Mouse (Mus musculus): ENCODE data around the gene Kirrel.

Kirrel gene

DNA sequence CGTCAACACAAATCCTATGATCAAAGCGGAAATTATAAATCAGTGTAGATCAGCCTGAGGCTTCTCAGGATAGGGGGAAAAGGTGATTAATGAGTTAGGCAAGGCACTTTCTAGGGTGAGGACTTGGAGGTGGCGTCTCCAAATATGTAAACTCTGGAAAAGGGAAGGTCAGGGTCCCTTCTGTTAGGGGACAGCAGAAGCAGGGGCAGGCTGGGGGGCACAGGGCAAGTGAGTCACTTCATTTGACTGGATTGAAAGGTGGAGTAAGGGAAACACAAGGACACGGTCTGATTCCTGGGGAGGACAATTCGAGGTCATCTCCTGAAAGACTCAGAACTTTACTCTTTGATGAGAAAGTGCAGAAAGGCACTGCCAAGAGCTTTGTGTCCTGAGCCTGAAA lies 97.6 kb downstream of the Kirrel start:
- DNase-seq: no peak

DNA sequence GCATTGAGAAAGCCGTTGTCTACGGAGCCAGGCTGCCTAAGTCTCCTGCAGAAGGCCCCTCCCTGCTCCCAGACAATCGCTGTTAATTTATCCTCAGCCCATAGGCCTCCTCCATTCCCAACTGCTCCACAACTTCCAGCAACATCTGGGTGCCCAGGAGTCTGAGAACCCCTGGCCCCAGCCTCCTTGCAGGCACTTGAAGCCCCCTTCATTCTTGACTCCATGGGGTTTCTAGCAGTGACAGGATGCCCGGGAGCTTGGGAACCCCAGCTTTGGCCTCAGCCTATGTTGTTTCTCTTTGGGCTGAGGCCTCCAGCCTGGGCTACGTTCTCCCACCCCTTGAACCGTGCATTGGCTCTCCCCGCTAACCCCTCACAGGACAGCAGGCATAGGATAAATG lies 98.4 kb downstream of the Kirrel start:
- DNase-seq: no peak

DNA sequence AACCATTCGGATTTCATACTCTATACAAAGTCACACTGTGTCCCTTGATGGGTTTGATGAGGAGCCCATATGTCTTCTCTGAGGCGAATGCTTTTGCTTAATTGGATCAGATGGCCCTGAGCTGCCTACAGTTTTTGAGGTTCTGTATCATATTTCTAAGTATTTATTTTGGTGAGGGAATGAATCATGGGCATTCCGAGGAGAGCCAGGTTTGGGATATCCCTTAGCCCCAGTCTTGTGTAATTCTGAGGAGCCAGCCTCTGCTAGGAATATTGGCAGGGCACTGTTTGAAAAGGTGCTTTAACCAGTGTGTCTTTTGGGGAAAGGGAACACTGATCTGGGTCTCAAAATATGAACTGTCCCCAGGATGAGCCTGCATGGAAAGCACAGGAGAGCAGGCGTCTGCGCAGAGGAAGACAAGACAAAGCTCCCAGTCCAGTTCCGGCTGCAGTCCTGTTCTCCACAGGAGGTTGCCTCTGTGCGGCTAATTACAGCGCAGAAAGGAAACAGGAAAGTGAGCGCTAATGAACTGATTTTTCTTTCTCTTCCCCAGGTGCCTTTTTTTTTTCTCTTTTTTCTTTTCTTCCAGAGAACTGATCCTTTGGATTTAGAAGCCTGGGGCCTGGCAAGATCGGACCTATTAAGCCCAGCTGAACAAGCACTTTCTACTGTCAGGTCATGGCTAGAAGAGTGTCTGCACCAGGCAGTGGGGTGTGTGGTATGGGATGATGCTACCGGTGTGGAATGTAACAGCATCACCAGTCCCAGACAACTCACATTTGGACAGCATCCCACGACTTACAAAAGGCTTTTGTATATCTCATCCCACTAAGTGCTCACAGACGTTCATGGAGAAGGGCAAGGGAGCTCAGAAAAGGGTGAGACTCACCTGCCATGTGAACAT lies 101.7 kb downstream of the Kirrel start:
- DNase-seq: no peak

DNA sequence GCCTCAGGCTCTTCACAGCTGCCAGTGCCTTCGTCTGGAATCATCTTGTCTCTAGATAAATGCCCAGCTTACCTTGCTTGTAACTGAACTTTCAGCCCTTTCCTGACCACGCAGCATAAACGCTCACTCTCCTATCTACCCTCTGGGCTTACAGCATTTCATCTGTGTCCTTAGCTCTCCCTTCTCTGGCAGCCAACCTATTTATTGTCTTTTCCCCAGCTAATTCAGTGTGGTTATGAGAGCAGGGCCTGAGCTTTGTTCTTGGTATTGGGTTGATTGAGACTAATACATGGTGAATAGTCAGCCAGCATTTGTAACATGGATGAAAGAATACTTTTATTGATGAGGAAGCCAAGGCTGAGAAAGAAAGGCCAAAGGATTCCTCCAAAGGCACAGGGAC lies 102.4 kb downstream of the Kirrel start:
- DNase-seq: no peak

DNA sequence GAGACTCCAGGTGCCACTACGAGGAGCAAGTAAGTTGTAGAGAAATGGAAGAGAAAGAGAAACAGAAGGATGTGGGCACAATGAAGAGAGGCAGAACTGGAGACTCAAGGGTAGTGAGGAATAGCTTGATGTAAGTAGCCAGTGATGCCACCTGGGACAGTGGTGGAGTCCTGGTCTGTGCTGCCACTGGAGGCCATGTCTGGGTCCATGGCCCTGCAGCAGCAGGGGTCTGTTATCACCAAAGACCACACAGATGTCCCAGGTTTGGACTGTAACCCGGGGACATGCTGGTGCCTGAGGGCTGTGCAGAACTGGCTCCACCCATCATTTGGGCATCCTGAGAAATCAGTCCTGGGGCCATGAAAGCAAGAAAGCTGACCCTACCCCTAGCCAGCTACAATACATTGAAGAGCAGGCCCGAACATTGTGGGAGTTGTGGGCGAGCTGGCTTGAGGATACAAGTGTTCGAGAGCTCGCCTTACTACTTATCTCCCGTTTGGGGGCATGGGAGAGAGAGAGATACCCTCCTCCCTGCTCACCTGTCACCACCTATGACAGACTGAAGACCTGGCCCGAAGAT lies 107.1 kb downstream of the Kirrel start:
- DNase-seq: no peak

DNA sequence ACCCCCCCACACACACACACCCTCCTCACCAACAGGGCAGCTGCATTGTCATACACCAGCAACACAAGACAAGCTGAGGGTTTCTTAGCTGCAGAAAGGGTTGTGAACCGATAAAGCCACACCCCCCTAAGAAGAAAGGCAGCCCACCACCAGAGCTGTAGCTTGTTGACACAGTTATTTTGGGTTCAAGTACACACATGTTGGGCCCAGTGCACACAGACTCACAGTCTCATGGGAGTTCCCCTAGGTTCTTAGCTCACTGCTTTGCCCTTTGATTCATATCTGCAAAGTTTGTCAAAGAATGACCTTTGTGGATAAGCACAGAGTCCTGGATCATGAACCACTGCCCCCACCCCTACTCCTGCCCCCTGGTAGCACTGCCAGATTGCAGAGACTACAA lies 120.6 kb downstream of the Kirrel start:
- no peak for DNase-seq

DNA sequence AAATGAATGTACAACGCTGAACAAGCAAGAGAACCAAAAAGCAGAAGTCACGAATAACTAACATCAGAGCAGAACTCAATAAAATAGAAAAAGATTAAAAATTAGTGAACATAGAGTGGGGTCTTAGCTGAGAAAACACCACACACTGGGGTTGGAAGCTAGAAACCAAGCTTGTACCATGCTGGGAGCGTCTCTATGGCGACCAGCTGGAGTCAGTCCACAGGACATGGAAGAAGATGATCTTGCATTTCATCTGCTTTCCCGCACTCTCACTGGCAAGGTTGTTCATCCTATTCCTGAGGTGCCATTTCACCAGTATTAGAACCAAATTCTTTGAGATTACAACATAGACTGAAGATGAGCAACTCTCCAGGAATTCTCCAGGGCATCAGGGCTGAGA lies 126.7 kb downstream of the Kirrel start:
- DNase-seq: no peak

DNA sequence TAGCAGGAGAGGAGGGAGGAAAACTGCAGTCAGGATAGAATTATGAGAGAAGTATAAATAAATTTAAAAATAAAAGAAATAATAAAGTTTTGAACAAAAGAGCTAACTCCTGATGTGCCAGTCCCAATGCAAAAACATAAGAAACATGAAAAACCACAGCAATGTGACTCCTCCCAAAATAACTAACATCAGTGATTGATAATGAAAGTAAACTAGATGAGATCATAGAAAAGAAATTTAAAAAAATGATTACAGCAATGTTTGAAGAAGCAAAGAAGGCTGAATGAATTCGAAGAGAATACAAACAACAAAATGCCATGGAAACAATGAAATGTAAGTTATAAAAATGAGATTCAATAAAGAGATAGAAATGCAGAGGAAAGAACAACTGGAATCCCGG lies 132.8 kb downstream of the Kirrel start:
- no peak for DNase-seq

DNA sequence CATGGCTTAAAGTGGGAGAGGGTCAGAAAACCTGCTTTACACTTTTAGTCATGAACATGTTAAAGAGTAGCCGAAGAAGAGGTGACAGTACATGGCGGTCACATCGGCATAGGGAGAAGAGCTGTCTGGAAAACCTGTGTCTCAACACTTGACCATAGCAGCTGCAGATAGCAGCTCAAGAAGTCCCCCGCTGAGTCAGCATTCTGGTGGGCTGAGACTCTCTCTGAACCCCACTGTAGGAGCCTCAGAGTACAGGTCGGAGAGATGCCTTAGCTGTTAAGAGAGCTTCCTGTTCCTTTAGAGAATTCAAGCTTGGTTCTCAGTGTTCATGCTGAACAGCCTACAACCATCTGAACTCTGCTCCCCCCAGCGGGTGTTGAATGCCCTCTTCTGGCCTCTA lies 136.0 kb downstream of the Kirrel start:
- DNase-seq: no peak

DNA sequence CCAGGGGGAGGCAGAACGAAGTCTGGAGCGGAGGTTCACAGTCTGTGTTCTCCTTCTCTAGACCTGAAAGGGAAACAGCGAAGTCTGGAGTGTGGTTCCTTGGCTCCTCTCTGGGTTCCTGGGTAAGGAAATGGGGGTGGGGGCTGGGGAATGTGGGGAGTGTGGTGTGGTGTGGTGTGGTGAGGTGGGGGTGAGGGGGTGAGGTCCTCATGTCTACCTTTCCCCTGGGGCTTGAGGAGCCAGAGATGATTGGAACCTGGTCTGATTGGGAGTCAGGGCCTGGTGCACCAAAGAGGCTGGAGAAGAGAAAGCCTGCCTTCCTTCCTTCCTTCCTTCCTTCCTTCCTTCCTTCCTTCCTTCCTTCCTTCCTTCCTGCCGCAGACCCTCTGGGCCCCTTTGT lies 140.5 kb downstream of the Kirrel start:
- DNase-seq: no peak

DNA sequence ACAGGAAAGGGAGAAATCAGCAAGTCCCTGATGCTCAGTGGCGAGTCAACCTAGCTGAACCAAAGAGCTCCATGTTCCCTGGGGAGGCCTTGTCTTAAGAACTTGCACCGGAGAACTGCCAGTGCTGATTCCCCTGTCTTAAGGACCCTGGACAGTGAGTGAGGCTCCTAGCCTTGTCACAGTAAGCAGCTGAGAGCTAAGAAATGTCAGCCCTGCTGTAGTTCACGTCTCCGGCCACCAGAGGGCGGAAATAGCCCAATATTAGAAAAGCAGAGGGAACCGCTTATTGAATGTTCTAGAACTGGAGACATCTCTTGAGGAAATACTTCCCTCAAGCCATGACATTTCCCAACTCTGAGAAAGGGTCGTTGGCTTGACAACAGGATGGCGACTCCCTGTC lies 141.2 kb downstream of the Kirrel start:
- peak; percentile 71 for DNase-seq

DNA sequence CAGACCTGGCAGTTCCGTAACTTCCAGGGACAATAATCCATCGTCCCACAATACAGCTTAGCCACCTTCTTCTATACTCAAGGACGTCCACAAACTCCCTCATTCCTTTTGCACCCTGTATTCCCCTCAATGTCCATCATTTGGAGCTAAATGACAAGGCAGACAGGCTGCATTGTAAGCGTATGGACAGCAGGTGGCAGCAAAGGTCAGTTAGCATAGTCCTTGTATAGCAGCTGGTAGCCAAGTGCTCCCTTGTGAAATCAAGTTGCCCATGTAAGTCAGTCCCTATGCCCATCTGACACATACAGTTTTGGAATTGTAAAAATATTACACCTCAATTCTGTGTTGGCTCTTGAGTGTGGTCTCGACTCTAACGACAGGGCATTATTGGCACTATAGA lies 143.7 kb downstream of the Kirrel start:
- DNase-seq: peak; percentile 44
